ENCODE assay signal across 19 mouse cellular contexts in the genomic region with DNA sequence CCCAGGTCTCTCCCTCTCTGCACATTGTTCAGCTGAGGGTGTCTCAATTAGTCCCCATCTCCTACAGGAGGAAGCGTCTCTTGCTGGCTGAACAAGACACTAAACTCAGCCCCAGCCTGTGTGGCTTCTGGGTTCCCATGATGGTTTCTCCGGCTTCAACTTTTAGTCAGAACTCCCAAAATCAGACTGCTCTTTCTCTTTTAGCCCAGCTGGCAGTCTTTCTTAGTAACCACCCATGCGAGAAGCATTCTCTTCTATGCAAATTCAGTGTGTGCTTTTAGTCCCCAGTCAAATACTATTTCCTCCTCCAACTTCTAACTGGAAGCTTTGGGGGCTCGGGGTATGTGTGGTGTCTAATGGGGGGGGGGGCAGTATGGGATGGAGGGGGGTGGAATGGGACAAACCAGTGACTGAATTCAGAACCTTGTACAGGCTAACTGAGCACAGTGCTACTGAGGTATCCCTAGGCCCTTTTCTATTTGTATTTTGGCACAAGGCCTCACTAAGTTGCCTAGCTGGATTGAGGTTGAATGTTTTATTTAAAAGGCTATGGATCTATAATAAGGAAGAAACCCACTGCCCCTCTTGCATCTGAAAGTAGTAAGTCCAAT.
DNase-seq lines count a peak whose midpoint lies in the region; ATAC-seq lines count a peak whose summit lies in the region.
"Had no signal": no experiment of that assay in that cellular context is flagged by ENCODE, and none has a peak within 500 bp of the region (broad histone marks: within the 10 kb centered on the region; RNA-seq: fewer than 3 reads in every experiment).

No protein-coding gene starts in this region.

- H3K4me3 ChIP-seq in midbrain, embryonic 10.5 days, result no peak overlapping the region
- no peak overlapping the region for H3K4me3 ChIP-seq in midbrain, embryonic 13.5 days (replicated peaks)
- H3K4me3 ChIP-seq: hindbrain, embryonic 15.5 days had no signal

- H3K9ac ChIP-seq in midbrain, embryonic 13.5 days (replicated peaks), result no peak overlapping the region
- H3K9ac ChIP-seq: hindbrain, embryonic 15.5 days; liver, embryonic 14.5 days had no signal

- H3K27ac ChIP-seq in midbrain, embryonic 10.5 days (replicated peaks), result peak overlapping the region; percentile 60
- no peak overlapping the region for H3K27ac ChIP-seq in midbrain, embryonic 13.5 days
- H3K27ac ChIP-seq: hindbrain, embryonic 15.5 days; liver, embryonic 14.5 days had no signal

- H3K27me3 ChIP-seq in midbrain, embryonic 10.5 days (ENCODE audit: low read depth, poor library complexity, severe bottlenecking), result no peaks in the 10 kb centered on the region
- H3K27me3 ChIP-seq in midbrain, embryonic 13.5 days, result no peaks in the 10 kb centered on the region
- H3K27me3 ChIP-seq: hindbrain, embryonic 15.5 days had no signal

- ATAC-seq in frontal cortex, adult (ENCODE audit: low TSS enrichment), result peak; percentile 97
- no peak for ATAC-seq in midbrain, embryonic 13.5 days

- WGBS in midbrain, embryonic 10.5 days, result 38% methylated on average over 4 of the region's 4 CpGs
- WGBS in midbrain, embryonic 13.5 days, result 26% methylated on average over 4 of the region's 4 CpGs

- no peak overlapping the region for H3K4me2 ChIP-seq in midbrain, embryonic 13.5 days (replicated peaks)
- H3K4me2 ChIP-seq: hindbrain, embryonic 15.5 days had no signal

- peaks cover 9% of the 10 kb centered on the region for H3K4me1 ChIP-seq in midbrain, embryonic 10.5 days
- H3K4me1 ChIP-seq in midbrain, embryonic 13.5 days (replicated peaks), result peaks cover 5% of the 10 kb centered on the region; the same call in 1 of the 2 replicates

- H3K36me3 ChIP-seq in midbrain, embryonic 10.5 days, result no peaks in the 10 kb centered on the region
- H3K36me3 ChIP-seq in midbrain, embryonic 13.5 days, result no peaks in the 10 kb centered on the region
- H3K36me3 ChIP-seq: G1E; hindbrain, embryonic 15.5 days had no signal

- DNase-seq in frontal cortex, postnatal 10 days (ENCODE audit: low spot score in 2 of 2), result no peak
- peak; percentile 14 for DNase-seq in midbrain, embryonic 10.5 days (ENCODE audit: low spot score)
- peak; percentile 33 for DNase-seq in thymus, postnatal 4 days
- DNase-seq in thymus, adult 18-20 months, result no peak
- no peak for DNase-seq in kidney, adult 8-10 months
- DNase-seq in cerebellum, postnatal 36 days, result no peak
- DNase-seq: adrenal gland, postnatal 10 days; cerebellum, adult 9-11 months; embryo, embryonic 11 days; heart, adult 11 months; kidney, adult 18-20 months; kidney, postnatal 25 days; layer of hippocampus, adult 9-11 months; lung, postnatal 10 days had no signal

- H3K9me3 ChIP-seq in midbrain, embryonic 10.5 days (replicated peaks), result no peaks in the 10 kb centered on the region
- no peaks in the 10 kb centered on the region for H3K9me3 ChIP-seq in midbrain, embryonic 13.5 days
- H3K9me3 ChIP-seq: G1E; hindbrain, embryonic 15.5 days had no signal

Comparison
In these comparisons a context has a peak if more than half of its experiments do, and no peak if none do; other contexts are left out.
1. DNase-seq: peak in midbrain, embryonic 10.5 days (single experiment) and thymus, postnatal 4 days (single experiment); none in frontal cortex, postnatal 10 days (0 of 2), thymus, adult 18-20 months (0 of 2), kidney, adult 8-10 months (0 of 2) and cerebellum, postnatal 36 days (0 of 2).